Mouse (Mus musculus): ENCODE measurements around the gene Cgnl1.

Gene Cgnl1

GRCm38 (mm10) chr9:71716995-71717394, 54.4 kb downstream of the Cgnl1 start:
- no peak for DNase-seq (ENCODE audit: low spot score in 2 of 2)

- DNase-seq (ENCODE audit: low spot score in 2 of 2), result no peak
Measured at GRCm38 (mm10) chr9:71710776-71711175, 60.6 kb downstream of the Cgnl1 start.

- DNase-seq (ENCODE audit: low spot score in 2 of 2), result no peak
Measured at GRCm38 (mm10) chr9:71709199-71709598, 62.2 kb downstream of the Cgnl1 start.

GRCm38 (mm10) chr9:71707989-71708388, 63.4 kb downstream of the Cgnl1 start:
- DNase-seq (ENCODE audit: low spot score in 2 of 2), result no peak

GRCm38 (mm10) chr9:71704332-71705014, 66.9 kb downstream of the Cgnl1 start:
- no peak for DNase-seq (ENCODE audit: low spot score in 2 of 2)

GRCm38 (mm10) chr9:71699087-71699486, 72.3 kb downstream of the Cgnl1 start:
- no peak for DNase-seq (ENCODE audit: low spot score in 2 of 2)

GRCm38 (mm10) chr9:71698116-71698515, 73.3 kb downstream of the Cgnl1 start:
- no peak for DNase-seq (ENCODE audit: low spot score in 2 of 2)

- DNase-seq (ENCODE audit: low spot score in 2 of 2), result no peak
Measured at GRCm38 (mm10) chr9:71697189-71697588, 74.2 kb downstream of the Cgnl1 start.

GRCm38 (mm10) chr9:71696762-71697161, 74.6 kb downstream of the Cgnl1 start:
- DNase-seq (ENCODE audit: low spot score in 2 of 2), result no peak

GRCm38 (mm10) chr9:71695133-71695532, 76.3 kb downstream of the Cgnl1 start:
- no peak for DNase-seq (ENCODE audit: low spot score in 2 of 2)

GRCm38 (mm10) chr9:71694223-71694622, 77.2 kb downstream of the Cgnl1 start:
- DNase-seq (ENCODE audit: low spot score in 2 of 2), result no peak

GRCm38 (mm10) chr9:71693771-71694170, 77.6 kb downstream of the Cgnl1 start:
- no peak for DNase-seq (ENCODE audit: low spot score in 2 of 2)

- DNase-seq (ENCODE audit: low spot score in 2 of 2), result no peak
Measured at GRCm38 (mm10) chr9:71692165-71692564, 79.2 kb downstream of the Cgnl1 start.

- no peak for DNase-seq (ENCODE audit: low spot score in 2 of 2)
Measured at GRCm38 (mm10) chr9:71689369-71690073, 81.9 kb downstream of the Cgnl1 start.

- no peak for DNase-seq (ENCODE audit: low spot score in 2 of 2)
Measured at GRCm38 (mm10) chr9:71686463-71686862, 84.9 kb downstream of the Cgnl1 start.

- DNase-seq (ENCODE audit: low spot score in 2 of 2), result no peak
Measured at GRCm38 (mm10) chr9:71684772-71685171, 86.6 kb downstream of the Cgnl1 start.

- DNase-seq (ENCODE audit: low spot score in 2 of 2), result no peak
Measured at GRCm38 (mm10) chr9:71680381-71680780, 91.0 kb downstream of the Cgnl1 start.

GRCm38 (mm10) chr9:71679103-71679815, 92.1 kb downstream of the Cgnl1 start:
- no peak for DNase-seq (ENCODE audit: low spot score in 2 of 2)

- no peak for DNase-seq (ENCODE audit: low spot score in 2 of 2)
Measured at GRCm38 (mm10) chr9:71676988-71677688, 94.3 kb downstream of the Cgnl1 start.

- DNase-seq (ENCODE audit: low spot score in 2 of 2), result no peak
Measured at GRCm38 (mm10) chr9:71675799-71676414, 95.5 kb downstream of the Cgnl1 start.

- no peak for DNase-seq (ENCODE audit: low spot score in 2 of 2)
Measured at GRCm38 (mm10) chr9:71675216-71675615, 96.2 kb downstream of the Cgnl1 start.

- DNase-seq (ENCODE audit: low spot score in 2 of 2), result no peak
Measured at GRCm38 (mm10) chr9:71674476-71674875, 96.9 kb downstream of the Cgnl1 start.

Data from spleen, postnatal 36 days (tissue).